Mouse (Mus musculus) embryonic stem cell, embryonic (primary cell): Measurements from ENCODE around the gene Fbxo42.

Experiments
- CTCF ChIA-PET, 4 experiments: fragments of 300-600 bp in 2 of 4; fragments of 350-600 bp in 2 of 4; sonication (Branson Sonifier 250); formaldehyde crosslinking; loops; one replicate each; lab custom pipeline; 2022; ENCODE audit warnings: inconsistent platforms in 2 of 4; lab: Charles Lee
- POLR2A ChIA-PET, 4 experiments: fragments of 300-600 bp in 2 of 4; fragments of 350-600 bp in 2 of 4; sonication (Branson Sonifier 250); formaldehyde crosslinking; loops; one replicate each; lab custom pipeline; 2022; ENCODE audit warnings: antibody characterized with exemption in 4 of 4, inconsistent platforms in 1 of 4; lab: Charles Lee

Fbxo42 gene

DNA sequence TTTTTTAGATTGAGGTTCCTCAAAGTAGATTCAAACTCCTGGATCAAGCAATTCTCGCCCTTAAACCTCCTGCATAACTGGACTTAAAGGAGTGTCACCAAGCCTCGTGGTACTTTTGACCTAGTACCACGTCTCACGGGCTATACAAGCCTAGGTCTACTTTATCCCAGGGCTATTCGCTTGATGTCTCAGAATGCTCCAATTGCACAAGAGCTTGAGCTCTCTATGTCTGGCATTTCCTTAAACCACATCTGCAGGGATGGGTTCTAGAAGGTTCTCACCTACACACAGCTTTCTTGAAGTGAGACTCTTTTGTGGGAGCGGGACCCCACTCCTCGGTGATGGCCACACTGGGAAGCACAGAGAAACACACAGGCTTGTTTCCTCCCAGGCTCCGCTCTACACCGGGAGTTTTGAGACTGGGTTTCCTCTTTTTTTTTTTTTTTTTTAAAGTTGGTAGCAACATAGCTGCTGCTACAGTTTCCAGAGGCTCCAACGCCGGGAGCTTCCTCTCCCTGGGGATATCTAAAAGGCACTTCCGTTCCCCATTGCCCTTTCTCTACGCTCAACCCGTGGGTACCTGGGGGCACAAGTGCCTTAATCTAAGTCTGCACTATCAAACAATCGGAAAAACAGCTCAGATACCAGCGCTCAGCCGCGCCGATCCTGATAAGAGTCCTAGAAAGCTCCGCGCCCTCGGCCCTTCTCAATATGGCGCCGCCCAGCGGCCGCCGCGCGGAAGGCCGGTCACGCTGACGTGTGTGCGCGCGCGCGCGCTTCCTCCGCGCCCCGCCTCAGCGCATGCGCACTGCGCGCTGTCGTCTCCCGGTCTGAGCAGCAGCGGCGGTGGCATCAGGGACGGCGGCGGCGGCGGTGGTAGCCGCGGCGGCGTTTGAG is at the start of gene Fbxo42:
Gene Fbxo42, plus strand, starts transcription at position 802 of the 897 bp plus-strand sequence.
- CTCF ChIA-PET = interaction anchor here (0.6 to 1.9 kb wide), 53 partner anchors 8 to 1221 kb away, joined by 3 to 46 read pairs (median 3); partner anchors contain the start of genes Necap2 (in 2 of the 4) and Szrd1 (in 1 of the 4)
- POLR2A ChIA-PET = interaction anchor here (0.6 to 14.7 kb wide), 62 partner anchors 8 to 503 kb away, joined by 3 to 160 read pairs (median 3); partner anchors contain the start of genes Szrd1 (in 3 of the 4), Necap2 (in 1 of the 4) and Tmem82 (in 1 of the 4)

DNA sequence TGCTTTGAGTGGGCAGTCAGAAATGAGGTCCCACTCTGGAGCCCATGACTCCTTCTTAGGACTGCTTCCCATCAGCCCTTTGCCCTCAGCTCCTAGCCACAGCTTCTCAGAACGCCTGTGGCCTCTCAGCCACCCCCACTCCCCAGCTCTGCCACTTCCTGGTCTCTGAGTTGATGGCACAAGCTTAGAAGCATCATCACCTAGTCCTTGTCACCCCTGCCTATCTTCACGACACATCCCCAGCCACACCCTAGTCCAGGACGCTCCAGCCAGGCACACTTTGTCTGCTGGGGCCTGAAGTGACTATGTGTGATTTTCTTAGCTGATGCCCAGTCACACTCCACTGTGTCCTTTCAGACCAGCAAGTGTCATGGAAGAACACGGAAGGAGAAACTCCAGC is 48.8 kb upstream of the Fbxo42 start:
- ChIA-PET POLR2A (interaction anchor here in 1 of 4 experiments (1.6 to 2.8 kb wide), 3 partner anchors 17 to 22 kb away, joined by 5 to 12 read pairs (median 6); partner anchors contain the start of gene Necap2), CTCF (interaction anchor here in 2 of 4 experiments (0.9 to 4.0 kb wide), 2 partner anchors 21 to 22 kb away, joined by 4 to 27 read pairs; no protein-coding TSS in a partner anchor)

DNA sequence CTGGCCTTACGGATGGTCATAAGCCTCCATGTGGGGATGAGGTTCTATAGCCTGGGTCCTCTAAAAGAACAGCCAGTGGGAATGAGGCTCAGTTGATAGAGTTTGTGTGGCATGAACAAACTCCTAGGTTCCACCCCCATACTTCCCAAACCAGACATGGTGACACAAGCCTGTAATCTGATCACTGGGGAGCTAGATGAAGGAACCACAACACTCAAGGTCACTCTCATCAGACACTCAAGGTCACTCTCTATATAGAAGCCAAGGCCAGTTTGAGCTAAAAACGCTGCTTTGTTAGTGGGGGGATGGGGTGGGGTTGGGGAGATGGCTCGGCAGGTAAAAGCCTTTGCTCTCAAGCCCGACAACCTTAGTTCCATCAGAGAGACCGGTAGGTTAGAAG is 47.8 kb upstream of the Fbxo42 start:
- CTCF ChIA-PET = interaction anchor here in 3 of 4 experiments (0.6 to 4.4 kb wide), 12 partner anchors 10 to 925 kb away, joined by 3 to 44 read pairs (median 5); partner anchors contain the start of gene Necap2 (in 1 of the 3)
- POLR2A ChIA-PET = interaction anchor here in 3 of 4 experiments (0.6 to 2.8 kb wide), 26 partner anchors 8 to 353 kb away, joined by 3 to 12 read pairs (median 4); partner anchors contain the start of genes Necap2 (in 1 of the 3) and Szrd1 (in 1 of the 3)

DNA sequence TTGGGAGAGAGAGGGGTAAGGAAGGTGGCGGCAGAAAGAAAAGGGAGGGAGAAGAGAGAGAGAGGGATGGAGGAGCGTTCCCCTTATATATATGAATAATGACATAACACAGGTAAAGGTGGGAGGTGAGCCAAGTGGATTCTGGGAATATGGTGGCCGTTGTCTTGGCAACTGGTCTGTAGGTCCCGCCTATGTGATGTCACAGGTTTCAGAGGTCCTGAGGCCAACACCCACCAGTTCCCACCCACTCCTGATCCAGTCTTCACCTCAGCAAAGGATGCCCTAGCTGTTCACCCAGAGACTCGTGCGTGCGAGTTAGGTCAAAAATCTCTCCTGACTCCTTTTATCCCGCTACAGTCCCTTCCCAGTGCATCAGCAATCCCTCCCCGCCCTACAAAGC is 46.4 kb upstream of the Fbxo42 start:
- ChIA-PET CTCF (interaction anchor here (0.5 to 4.4 kb wide), 24 partner anchors 9 to 351 kb away, joined by 3 to 44 read pairs (median 4); partner anchors contain the start of genes Necap2 (in 2 of the 4), Crocc (in 1 of the 4) and Fbxo42 (in 1 of the 4)), POLR2A (interaction anchor here in 3 of 4 experiments (1.0 to 2.8 kb wide), 11 partner anchors 12 to 183 kb away, joined by 3 to 12 read pairs (median 4); partner anchors contain the start of genes Fbxo42 (in 1 of the 3) and Necap2 (in 1 of the 3))

DNA sequence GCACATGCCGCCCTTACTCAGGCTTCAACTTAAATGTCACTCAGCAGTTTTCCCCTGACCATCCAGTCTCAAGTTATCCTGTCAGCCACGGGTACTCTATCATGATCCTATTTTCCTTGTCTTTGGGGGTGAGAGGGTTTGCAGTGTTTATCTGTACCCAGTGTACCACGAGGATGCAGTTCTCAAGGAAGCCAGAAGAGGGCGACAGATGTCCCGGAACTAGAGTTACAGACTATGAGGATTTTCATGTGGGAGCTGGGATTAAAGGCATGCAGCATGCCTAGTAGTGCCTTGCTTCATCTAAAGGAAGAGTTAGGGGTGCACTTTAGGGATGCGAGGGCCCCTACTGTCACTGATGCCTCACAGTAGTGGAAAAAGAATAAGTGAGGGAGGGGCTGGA is 45.9 kb upstream of the Fbxo42 start:
- POLR2A ChIA-PET = interaction anchor here in 3 of 4 experiments (0.5 to 2.8 kb wide), 13 partner anchors 10 to 46 kb away, joined by 3 to 12 read pairs (median 3); partner anchors contain the start of genes Fbxo42 (in 1 of the 3) and Necap2 (in 1 of the 3)
- CTCF ChIA-PET = interaction anchor here (0.5 to 4.4 kb wide), 46 partner anchors 8 to 560 kb away, joined by 3 to 44 read pairs (median 4); partner anchors contain the start of genes Crocc (in 2 of the 4), Fbxo42 (in 2 of the 4), Necap2 (in 2 of the 4) and Szrd1 (in 1 of the 4)

DNA sequence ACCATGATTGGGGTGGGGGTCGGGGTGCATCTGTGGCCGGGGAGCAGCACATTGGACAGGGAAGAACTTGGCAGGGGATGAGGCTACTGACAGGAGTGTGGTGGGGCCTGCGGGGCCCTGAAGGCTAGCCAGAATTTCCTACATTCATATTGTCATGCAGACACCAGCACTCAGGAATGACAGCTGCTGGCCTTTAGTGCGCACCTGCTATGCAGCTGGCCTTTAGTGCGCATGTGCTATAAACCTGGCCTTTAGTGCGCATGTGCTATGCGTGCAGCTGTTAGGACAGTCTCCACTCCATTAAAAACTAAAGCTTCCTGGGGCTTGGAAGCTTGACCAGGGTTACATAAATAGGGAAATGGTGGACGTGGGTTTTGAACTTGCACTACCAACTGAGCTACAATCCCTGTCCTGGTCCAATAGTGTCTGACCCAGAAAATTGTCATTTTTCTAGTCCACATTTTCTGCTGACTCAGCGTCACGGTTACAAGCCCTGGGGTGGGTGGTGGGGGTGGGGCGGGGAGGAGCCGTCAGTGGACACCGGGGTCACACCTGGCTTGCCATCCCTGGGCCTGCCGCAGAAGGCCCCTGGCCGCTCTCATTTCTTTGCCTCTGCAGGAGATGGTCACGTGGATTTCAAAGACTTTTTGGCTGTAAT is 41.1 kb upstream of the Fbxo42 start:
- POLR2A ChIA-PET = interaction anchor here in 3 of 4 experiments (0.5 to 2.7 kb wide), 13 partner anchors 9 to 605 kb away, joined by 3 to 15 read pairs (median 3); no protein-coding TSS in a partner anchor
- CTCF ChIA-PET = interaction anchor here in 2 of 4 experiments (0.6 to 3.9 kb wide), 6 partner anchors 14 to 68 kb away, joined by 3 to 19 read pairs (median 4); partner anchors contain the start of gene Necap2 (in 1 of the 2)

DNA sequence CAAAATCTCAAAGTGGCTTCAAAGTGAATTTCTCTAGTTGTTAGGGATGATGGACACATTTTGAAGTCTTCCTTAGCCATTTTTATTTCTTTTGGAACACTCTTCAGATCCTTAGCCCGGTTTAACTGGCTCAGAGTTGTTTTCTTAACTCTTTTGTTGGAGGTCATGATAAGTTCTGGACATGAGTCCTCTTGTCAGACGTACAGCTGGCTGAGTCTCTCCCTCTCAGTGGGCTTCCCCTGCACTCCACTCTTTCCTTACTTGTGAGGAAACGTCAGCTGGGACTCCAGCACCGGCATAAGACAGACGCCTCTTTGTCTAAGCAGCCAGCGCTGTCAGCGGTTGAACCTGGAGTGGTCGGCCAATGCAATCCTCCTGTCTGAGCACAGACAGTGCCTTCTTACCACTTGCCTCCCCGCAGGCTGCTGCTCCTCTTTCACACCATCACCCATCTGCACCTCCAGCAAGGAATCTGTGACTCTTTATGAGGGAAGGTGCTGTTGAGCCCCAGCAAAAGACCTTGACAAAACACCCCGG is 39.4 kb upstream of the Fbxo42 start:
- ChIA-PET POLR2A (interaction anchor here in 1 of 4 experiments (1.3 to 2.7 kb wide), 3 partner anchors 10 to 16 kb away, joined by 5 to 15 read pairs (median 6); no protein-coding TSS in a partner anchor), CTCF (interaction anchor here in 3 of 4 experiments (0.6 to 4.8 kb wide), 4 partner anchors 12 to 142 kb away, joined by 3 to 34 read pairs (median 11); partner anchors contain the start of gene Necap2 (in 1 of the 3))

DNA sequence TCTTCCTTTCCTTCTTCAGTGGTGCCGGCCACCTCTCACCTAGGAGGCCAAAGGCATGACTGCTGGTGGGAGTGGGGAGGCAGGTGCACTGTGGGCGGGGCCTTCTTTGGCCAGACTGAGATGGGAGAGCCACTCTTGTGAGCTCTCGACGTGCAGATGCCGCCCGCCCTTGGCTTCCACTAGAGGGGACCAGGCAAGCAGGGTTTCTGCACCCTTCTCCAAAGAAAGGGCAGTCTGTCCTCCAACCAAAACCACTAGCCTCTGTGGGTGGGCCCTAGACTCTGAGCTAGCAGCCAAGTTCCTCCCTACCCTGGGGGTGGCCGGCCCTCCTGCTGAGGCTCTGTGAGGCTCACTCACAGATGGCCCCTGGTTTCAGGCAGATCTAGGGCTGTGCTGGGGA is 33.9 kb upstream of the Fbxo42 start:
- ChIA-PET POLR2A (interaction anchor here in 3 of 4 experiments (0.7 to 2.5 kb wide), 15 partner anchors 9 to 956 kb away, joined by 3 to 11 read pairs (median 4); partner anchors contain the start of gene Fbxo42 (in 1 of the 3)), CTCF (interaction anchor here in 3 of 4 experiments (0.6 to 2.0 kb wide), 9 partner anchors 12 to 73 kb away, joined by 3 to 10 read pairs (median 4); partner anchors contain the start of gene Necap2 (in 1 of the 3))

DNA sequence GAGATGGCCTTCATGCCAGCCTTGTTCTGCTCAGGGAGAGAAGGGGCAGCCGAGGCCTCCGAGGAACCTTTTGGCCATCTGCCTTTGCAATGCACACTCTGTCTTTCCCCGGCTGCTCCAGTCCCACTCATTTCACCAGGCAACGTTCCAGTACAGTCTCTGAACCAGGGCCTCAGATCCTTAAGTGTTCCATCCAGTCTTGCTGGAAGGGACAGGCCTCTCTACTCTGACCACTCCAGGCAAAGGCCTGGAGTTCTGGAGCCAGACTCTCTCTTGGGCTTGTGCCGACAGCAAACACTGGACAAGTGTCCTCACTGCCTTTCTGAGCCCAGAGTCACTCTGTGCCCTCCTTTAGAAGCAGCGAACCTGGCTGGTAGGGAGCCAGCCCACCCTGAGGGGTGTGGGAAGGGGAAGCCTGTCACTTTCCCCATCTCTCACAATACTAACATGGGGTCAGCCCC is 33.2 kb upstream of the Fbxo42 start:
- CTCF ChIA-PET = interaction anchor here in 3 of 4 experiments (0.7 to 2.0 kb wide), 6 partner anchors 12 to 90 kb away, joined by 3 to 10 read pairs (median 3); no protein-coding TSS in a partner anchor
- POLR2A ChIA-PET = interaction anchor here in 2 of 4 experiments (0.7 to 2.2 kb wide), 10 partner anchors 8 to 956 kb away, joined by 3 to 11 read pairs (median 4); partner anchors contain the start of genes Fbxo42 (in 1 of the 2) and Necap2 (in 1 of the 2)

DNA sequence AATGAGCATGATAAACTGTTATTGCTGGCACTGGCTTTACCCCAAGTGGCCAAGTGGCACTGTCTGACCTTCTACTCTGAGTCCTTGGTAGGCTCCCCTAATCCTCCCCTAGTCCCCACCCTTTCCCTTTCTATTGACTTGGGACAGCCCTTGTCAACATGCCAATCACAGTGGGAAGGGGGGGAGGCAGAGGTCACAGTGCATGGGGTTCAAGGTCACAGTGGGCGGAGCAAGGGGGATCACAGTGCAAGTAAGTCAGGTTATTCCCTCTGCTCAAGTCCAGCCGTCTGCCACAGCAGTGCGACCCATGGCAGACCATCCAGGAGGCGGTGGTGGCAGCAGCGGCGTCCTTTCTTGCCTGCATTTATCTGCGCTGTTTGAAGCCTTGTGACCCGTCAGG is 32.3 kb upstream of the Fbxo42 start:
- ChIA-PET CTCF (interaction anchor here in 3 of 4 experiments (0.7 to 2.0 kb wide), 7 partner anchors 13 to 90 kb away, joined by 3 to 10 read pairs (median 3); partner anchors contain the start of gene Necap2 (in 1 of the 3)), POLR2A (interaction anchor here in 2 of 4 experiments (0.7 to 2.0 kb wide), 11 partner anchors 8 to 310 kb away, joined by 3 to 11 read pairs (median 4); partner anchors contain the start of genes Fbxo42 (in 1 of the 2) and Necap2 (in 1 of the 2))

DNA sequence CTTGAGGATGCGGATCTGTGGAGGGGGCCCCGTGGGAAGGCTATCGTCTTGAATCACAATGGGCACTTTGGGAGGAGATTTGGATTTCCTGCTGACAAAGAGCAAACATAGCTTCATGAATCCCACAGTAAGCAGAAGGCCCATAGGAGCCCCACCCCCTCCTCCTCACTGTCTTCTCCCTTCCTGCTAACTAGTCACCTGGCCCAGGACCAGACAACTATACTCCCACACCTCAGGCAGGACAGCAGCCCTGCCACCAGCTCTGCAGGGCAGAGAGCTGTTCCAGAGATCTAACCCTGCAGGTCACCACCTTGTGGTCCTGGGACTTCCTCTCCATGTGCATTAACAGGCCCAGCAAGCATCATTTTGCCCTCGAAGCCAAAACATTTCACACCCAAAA is 29.0 kb upstream of the Fbxo42 start:
- POLR2A ChIA-PET = interaction anchor here in 2 of 4 experiments (0.7 to 10.4 kb wide), 9 partner anchors 11 to 40 kb away, joined by 3 to 103 read pairs (median 4); partner anchors contain the start of genes Fbxo42 (in 2 of the 2), Szrd1 (in 2 of the 2) and Necap2 (in 1 of the 2)
- CTCF ChIA-PET = interaction anchor here in 3 of 4 experiments (0.7 to 3.5 kb wide), 7 partner anchors 8 to 40 kb away, joined by 3 to 44 read pairs (median 4); partner anchors contain the start of gene Necap2 (in 1 of the 3)

DNA sequence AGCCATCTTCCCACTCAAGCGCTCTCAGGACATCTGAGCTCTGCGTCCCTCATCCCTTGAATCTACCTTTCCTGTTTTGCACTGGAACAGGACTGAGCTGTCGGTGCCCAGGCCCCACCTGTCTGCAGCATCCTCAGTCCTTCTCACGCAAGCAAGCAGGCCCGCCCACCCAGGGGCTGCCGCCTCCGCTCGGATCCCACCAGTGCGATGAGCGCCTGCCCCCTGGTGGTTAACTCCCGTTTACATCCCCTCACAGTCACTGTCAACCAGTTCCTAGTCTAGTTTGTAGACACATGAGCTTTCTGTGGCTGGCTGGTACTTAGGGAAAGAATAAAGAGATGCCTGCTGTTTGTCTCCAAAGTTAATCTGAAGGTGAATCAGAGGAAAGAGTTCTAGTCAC is 27.0 kb upstream of the Fbxo42 start:
- CTCF ChIA-PET = interaction anchor here (0.6 to 3.5 kb wide), 53 partner anchors 9 to 283 kb away, joined by 3 to 44 read pairs (median 4); partner anchors contain the start of genes Necap2 (in 3 of the 4), Szrd1 (in 2 of the 4), Fam131c (in 1 of the 4) and Fbxo42 (in 1 of the 4)
- POLR2A ChIA-PET = interaction anchor here (0.6 to 10.4 kb wide), 25 partner anchors 9 to 241 kb away, joined by 3 to 103 read pairs (median 4); partner anchors contain the start of genes Necap2 (in 2 of the 4), Szrd1 (in 2 of the 4) and Fbxo42 (in 1 of the 4)

DNA sequence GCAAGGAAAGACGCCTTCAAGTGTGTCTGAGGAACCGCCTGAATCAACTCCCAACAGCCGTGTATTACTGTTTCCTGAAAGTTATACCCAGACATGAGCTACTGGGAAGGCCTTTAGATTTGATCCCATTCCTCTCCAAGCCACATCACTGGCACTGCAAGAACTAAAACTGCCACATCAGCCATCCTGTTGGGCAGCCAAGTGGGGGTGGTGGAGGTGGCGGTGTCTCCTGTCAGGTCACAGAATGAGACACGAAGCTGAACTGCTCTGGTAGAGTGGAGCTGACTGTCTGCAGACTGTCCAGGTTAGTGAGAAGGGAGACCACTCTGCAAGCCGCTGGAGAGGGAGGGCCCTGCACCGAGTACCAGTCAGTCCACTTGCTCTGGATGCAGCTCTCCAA is 25.1 kb upstream of the Fbxo42 start:
- ChIA-PET POLR2A (interaction anchor here (0.5 to 10.4 kb wide), 22 partner anchors 8 to 336 kb away, joined by 3 to 103 read pairs (median 4); partner anchors contain the start of genes Szrd1 (in 2 of the 4), Fbxo42 (in 1 of the 4) and Necap2 (in 1 of the 4)), CTCF (interaction anchor here (0.5 to 2.0 kb wide), 15 partner anchors 9 to 1786 kb away, joined by 3 to 16 read pairs (median 3); no protein-coding TSS in a partner anchor)

DNA sequence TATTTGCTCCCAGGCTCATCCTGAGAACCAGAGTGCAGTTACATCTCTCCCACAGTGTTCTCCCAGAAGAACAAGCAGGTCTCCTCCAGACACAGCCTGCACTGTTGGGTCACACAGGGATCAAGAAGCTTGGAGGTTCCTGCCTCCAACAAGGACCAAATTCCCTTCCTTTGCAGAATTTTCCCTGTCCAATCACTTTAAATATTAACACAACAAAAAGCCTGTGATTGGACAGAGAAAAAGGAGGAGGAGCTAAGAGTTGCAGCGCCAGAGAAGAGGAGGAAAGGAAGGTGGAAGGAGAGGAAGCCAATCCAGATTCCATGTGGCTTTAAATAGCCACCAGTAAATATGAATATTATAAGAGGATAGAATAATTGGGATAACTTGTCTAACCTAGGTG is 24.6 kb upstream of the Fbxo42 start:
- ChIA-PET POLR2A (interaction anchor here (0.5 to 10.4 kb wide), 21 partner anchors 9 to 335 kb away, joined by 3 to 103 read pairs (median 4); partner anchors contain the start of genes Szrd1 (in 2 of the 4), Fbxo42 (in 1 of the 4) and Necap2 (in 1 of the 4)), CTCF (interaction anchor here (0.5 to 1.8 kb wide), 16 partner anchors 8 to 1786 kb away, joined by 3 to 10 read pairs (median 3); partner anchors contain the start of gene Necap2 (in 1 of the 4))

DNA sequence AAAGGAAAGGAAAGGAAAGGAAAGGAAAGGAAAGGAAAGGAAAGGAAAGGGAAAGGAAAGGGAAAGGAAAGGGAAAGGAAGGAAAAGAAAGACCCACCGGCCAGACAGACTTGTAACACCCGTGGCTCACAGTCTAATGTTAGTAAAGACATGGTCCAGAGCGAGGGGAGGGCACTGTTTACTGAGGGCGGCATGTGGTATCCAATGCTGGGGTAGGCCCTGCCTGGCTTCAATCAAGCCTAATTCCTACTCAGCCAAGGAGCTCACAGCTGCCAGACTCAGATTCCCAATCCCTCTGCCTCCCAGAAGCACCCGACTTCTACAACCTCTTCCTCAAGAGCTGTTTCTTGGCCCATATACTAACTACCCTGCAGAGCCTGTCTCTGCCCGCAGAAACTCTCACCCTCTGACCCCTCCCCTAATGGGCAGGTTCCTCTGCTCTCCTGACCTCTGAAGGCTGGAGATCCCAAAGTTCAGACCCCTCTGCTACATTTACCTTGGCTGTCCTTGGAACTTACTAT is 18.5 kb upstream of the Fbxo42 start:
- POLR2A ChIA-PET = interaction anchor here in 3 of 4 experiments (0.6 to 2.9 kb wide), 8 partner anchors 8 to 130 kb away, joined by 3 to 9 read pairs (median 4); partner anchors contain the start of gene Szrd1 (in 1 of the 3)
- CTCF ChIA-PET = interaction anchor here in 2 of 4 experiments (1.3 to 2.8 kb wide), 4 partner anchors 8 to 144 kb away, joined by 3 to 17 read pairs (median 8); partner anchors contain the start of gene Necap2 (in 1 of the 2)
